Mouse (Mus musculus) liver, adult 2 months (tissue): ENCODE results near the gene Brdt. TPM values are rescaled to one million over a fixed set of nuclear protein-coding genes. Genes with fewer than 3 reads are reported as not detected.

Source experiments
- DNase-seq: peaks from one replicate; pipeline ENCODE4 v3.0.0-alpha.2; 2011; ENCODE audit warnings: low read depth, low spot score; ENCODE audit errors: extremely low read depth
- H3K27ac ChIP-seq: fragments of 200-500 bp; replicated peaks from 2 replicates; pipeline ENCODE4 v1.5.1; 2012; ENCODE audit warnings: low read depth, mild to moderate bottlenecking, control low read depth, inconsistent platforms, low read length; ENCODE audit not compliant: insufficient read depth
- H3K27me3 ChIP-seq: fragments of 200-500 bp; 2 replicates; pipeline ENCODE4 v1.6.1; 2012; ENCODE audit warnings: mild to moderate bottlenecking, moderate library complexity, low read length, inconsistent platforms; ENCODE audit not compliant: control insufficient read depth, insufficient read depth
- H3K36me3 ChIP-seq: fragments of 200-500 bp; 2 replicates; pipeline ENCODE4 v1.6.1; 2012; ENCODE audit warnings: low read length, inconsistent platforms; ENCODE audit not compliant: control insufficient read depth, insufficient read depth
- H3K4me1 ChIP-seq: fragments of 200-500 bp; 2 replicates; pipeline ENCODE4 v1.6.1; 2011; ENCODE audit warnings: low read length; ENCODE audit not compliant: control insufficient read depth, insufficient read depth
- H3K4me3 ChIP-seq: fragments of 200-500 bp; 2 replicates; pipeline ENCODE4 v1.5.1; 2011; ENCODE audit warnings: low read depth, mild to moderate bottlenecking, control low read depth, low read length, moderate library complexity; ENCODE audit not compliant: insufficient read depth
- H3K79me2 ChIP-seq: fragments of 200-500 bp; 2 replicates; pipeline ENCODE4 v1.6.1; 2012; ENCODE audit warnings: inconsistent platforms, mild to moderate bottlenecking, low read length, moderate library complexity; ENCODE audit not compliant: control insufficient read depth, insufficient read depth
- H3K9ac ChIP-seq: fragments of 200-500 bp; 2 replicates; pipeline ENCODE4 v1.6.1; 2012; ENCODE audit warnings: low read depth, mild to moderate bottlenecking, control low read depth, inconsistent platforms, low read length
- CTCF ChIP-seq: fragments of 200-500 bp; IDR thresholded peaks from 2 replicates; pipeline ENCODE4 v1.5.1; 2011; ENCODE audit warnings: low read depth, low read length, control low read depth
- POLR2A ChIP-seq: fragments of 200-500 bp; IDR thresholded peaks from 2 replicates; pipeline ENCODE4 v1.6.1; 2011; ENCODE audit warnings: low read length, control low read depth; ENCODE audit not compliant: insufficient read depth; ENCODE audit errors: extremely low read depth
- WGBS: fragments of 180-500 bp; shearing (Covaris S2); methylation state at CpG from one replicate; pipeline ENCODE4 v1.1.7; 2018; 5-methylcytosine and 5-hydroxymethylcytosine counted together
- polyA plus RNA-seq: library from polyadenylated mRNA; depleted of rRNA; stranded (reverse); fragments of >200 nt; gene quantifications from 2 replicates; pipeline ENCODE4 v1.2.3, GENCODE M21; 2012; rRNA removed
- total RNA-seq: library from RNA; depleted of rRNA; stranded (reverse); fragments of >200 nt; gene quantifications from 2 replicates; pipeline ENCODE4 v1.2.3, GENCODE M21; 2014; rRNA removed

Gene Brdt
- total and polyA plus RNA-seq, 2 experiments = 0.81 to 1.8 TPM

- no peak overlapping the region for H3K4me3 ChIP-seq
- WGBS = 88% methylated on average over 5 of the region's 5 CpGs
- no peaks in the 10 kb centered on the region for H3K27me3 ChIP-seq
- no peak for DNase-seq
- TF ChIP-seq POLR2A (no peak), CTCF (no peak)
- no peak overlapping the region for H3K9ac ChIP-seq
- H3K27ac ChIP-seq = no peak overlapping the region
- H3K79me2 ChIP-seq = no peaks in the 10 kb centered on the region
- H3K36me3 ChIP-seq = no peaks in the 10 kb centered on the region
- H3K4me1 ChIP-seq = peaks cover 5% of the 10 kb centered on the region; the same call in 1 of the 2 replicates
Measured at GRCm38 (mm10) chr5:107434001-107434400, 103.0 kb downstream of the Brdt start.

DNA sequence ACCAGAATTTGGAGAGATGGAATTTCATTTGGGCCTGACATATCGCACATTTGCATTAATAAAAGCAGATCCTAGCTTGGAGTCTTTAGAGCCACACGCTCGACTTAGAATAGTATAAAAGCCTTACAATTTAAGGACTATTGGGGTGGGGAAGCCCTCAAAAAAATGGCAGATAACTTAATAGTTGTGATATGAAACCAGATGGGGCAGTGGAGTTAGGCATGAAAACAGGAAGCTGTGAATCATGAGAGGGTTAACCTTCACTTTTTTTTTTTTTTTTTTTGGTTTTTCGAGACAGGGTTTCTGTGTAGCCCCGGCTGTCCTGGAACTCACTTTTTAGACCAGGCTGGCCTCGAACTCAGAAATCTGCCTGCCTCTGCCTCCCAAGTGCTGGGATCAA is 105.2 kb downstream of the Brdt start:
- WGBS = 87% methylated on average over 6 of the region's 6 CpGs
- Histone ChIP-seq H3K27ac (no peak overlapping the region), H3K9ac (no peak overlapping the region), H3K79me2 (no peaks in the 10 kb centered on the region), H3K4me3 (no peak overlapping the region), H3K36me3 (no peaks in the 10 kb centered on the region), H3K4me1 (peaks cover 5% of the 10 kb centered on the region; the same call in 1 of the 2 replicates), H3K27me3 (no peaks in the 10 kb centered on the region)
- DNase-seq = no peak
- no peak for TF ChIP-seq CTCF
- TF ChIP-seq POLR2A = no peak

Other genes with a start within 250 kb of the Brdt start
- gene Tgfbr3, start 41.5 kb upstream of the Brdt start, total RNA-seq = 6.6 and 8.2 TPM in 2 replicates
- gene Tgfbr3, start 41.5 kb upstream of the Brdt start, polyA plus RNA-seq = 2.2 and 4.0 TPM in 2 replicates
- gene Ephx4, start 71.6 kb downstream of the Brdt start, total RNA-seq = 0.65 TPM in 1 of 2 replicates, not detected in the other
- gene Ephx4, start 71.6 kb downstream of the Brdt start, polyA plus RNA-seq = not detected in 2 replicates
- gene Lpcat2b, start 100.4 kb downstream of the Brdt start, total RNA-seq = not detected in 2 replicates
- not detected in 2 replicates for gene Lpcat2b, start 100.4 kb downstream of the Brdt start, polyA plus RNA-seq
- gene Btbd8, start 106.8 kb downstream of the Brdt start, total RNA-seq = 2.1 and 3.4 TPM in 2 replicates
- gene Btbd8, start 106.8 kb downstream of the Brdt start, polyA plus RNA-seq = 0.33 and 0.37 TPM in 2 replicates
- 0.18 and 0.34 TPM in 2 replicates for gene Gm42669, start 176.5 kb downstream of the Brdt start, total RNA-seq
- 0.04 TPM in 1 of 2 replicates, not detected in the other for gene Gm42669, start 176.5 kb downstream of the Brdt start, polyA plus RNA-seq
- 0.07 and 0.18 TPM in 2 replicates for gene 1700028K03Rik, start 203.6 kb downstream of the Brdt start, total RNA-seq
- gene 1700028K03Rik, start 203.6 kb downstream of the Brdt start, polyA plus RNA-seq = not detected in 2 replicates